Mouse (Mus musculus) NIH3T3 (cell line): ENCODE results near the gene Ceacam13.
"Not testable (repeated sequence)": the region's sequence is repeated elsewhere in the genome, so short reads cannot be mapped to it uniquely, and the experiment has no call there.

Source experiments
- DNase-seq: peaks from one replicate; pipeline ENCODE4 v3.0.0-alpha.2; 2012; ENCODE audit warnings: low read depth

The Ceacam13 gene

DNA sequence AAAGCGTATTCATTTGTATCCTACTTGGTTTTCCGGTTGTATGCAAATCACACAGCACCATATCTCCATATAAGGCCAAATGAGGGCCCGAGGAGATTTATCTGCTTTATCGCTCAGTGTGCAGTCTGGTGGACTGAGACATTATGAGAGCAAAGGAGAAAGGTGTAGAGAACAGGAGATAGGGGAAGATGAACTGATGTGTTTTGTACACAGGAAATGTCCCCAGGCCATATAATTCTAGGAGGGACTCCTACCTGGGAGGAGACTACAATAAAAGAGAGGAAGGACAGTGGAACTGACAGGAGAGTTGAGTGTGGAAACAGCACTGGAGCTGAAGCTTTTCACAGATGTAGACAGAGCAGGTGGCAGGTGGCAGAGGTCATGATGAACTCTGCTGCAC is at the start of gene Ceacam13:
Gene Ceacam13, plus strand, starts transcription at position 301 of the 400 bp plus-strand sequence.
- no peak for DNase-seq

- no peak for DNase-seq
These were observed 37.9 kb upstream of the Ceacam13 start, which contains the start of gene Ceacam11 for GRCm38 (mm10) chr7:17971824-17972223. Ceacam11 (plus strand) TSS chr7:17972124.

DNA sequence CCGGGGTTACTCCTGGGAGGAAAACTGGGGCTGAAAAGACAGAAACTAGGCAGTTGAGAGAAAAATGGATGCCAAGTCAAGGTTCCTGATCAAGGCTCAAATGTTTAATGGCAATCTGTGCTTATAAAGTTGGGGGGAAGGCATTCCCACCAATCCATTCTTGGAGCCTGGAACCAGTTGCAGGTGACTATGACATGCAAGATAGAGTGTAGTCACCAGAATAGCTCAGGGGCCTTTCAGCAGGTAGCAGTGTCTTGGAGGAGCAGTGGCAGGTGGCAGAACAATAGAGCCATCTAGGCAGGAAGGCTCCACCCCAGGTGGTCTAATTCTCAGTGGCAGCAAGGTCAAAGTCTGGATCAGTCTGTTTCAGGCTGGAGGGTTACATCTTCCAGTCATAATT is 8.6 kb upstream of the Ceacam13 start:
- DNase-seq: not testable (repeated sequence)

GRCm38 (mm10) chr7:18065629-18066028 is 55.9 kb downstream of the Ceacam13 start, which contains the start of gene Ceacam12:
Ceacam12 (plus strand) TSS chr7:18065929.
- DNase-seq: no peak
